Mouse (Mus musculus): ENCODE results near the gene Olfr498. TPM values are rescaled to one million over a fixed set of nuclear protein-coding genes. Genes with fewer than 3 reads are reported as not detected.

The Olfr498 gene
- polyA plus RNA-seq (2012; rRNA removed), result not detected in 2 replicates

DNA sequence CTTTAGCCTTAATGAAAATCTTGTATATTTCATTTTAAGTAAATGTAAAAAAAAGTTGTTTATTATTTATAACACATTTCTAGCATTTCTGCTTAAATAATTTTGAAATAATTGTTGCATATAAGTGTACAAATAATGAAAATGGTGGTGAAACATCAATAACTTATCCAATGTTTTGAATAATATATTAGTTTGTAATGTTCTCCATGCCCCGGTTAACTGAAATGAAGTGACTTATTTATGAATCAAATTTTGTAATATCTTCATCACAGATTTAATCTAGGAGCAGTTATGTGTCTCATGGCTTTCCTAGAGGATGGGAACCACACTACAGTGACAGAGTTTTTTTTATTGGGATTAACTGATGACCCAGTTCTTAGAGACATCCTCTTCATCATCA is at the start of gene Olfr498:
TSS of gene Olfr498 (plus strand) at position 301 of the 400 bp plus-strand sequence.

DNA sequence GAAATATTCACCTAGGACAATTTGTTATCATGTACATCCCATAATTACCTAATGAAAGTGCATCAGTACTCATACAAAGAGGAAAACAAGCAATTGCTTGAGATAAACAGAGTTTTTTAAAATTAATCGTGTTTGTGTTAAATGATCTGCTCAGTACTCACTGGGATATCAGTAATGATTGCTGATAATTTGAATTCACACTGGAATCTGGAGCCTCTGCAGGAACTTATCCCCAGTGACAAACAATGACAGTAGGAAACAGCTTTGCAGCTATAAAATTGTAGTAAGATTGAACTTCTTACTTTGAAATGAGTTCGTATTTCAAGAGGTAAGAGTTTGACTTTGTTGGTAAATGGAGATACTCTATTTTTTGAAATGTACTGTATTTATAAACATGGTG is 45.0 kb upstream of the Olfr498 start, which contains the start of gene Olfr497:
TSS of gene Olfr497 (plus strand) at position 301 of the 400 bp plus-strand sequence.

Other genes starting within 250 kb of the Olfr498 start
- not detected in 2 replicates for gene Olfr488, start 207.0 kb upstream of the Olfr498 start, polyA plus RNA-seq (2012; rRNA removed)
- not detected in 2 replicates for gene Olfr490, start 176.4 kb upstream of the Olfr498 start, polyA plus RNA-seq (2012; rRNA removed)
- gene Olfr491, start 151.9 kb upstream of the Olfr498 start, polyA plus RNA-seq (2012; rRNA removed), result not detected in 2 replicates
- gene Olfr492, start 141.7 kb upstream of the Olfr498 start, polyA plus RNA-seq (2012; rRNA removed), result not detected in 2 replicates
- gene Olfr493, start 118.3 kb upstream of the Olfr498 start, polyA plus RNA-seq (2012; rRNA removed), result not detected in 2 replicates
- not detected in 2 replicates for gene Olfr494, start 100.0 kb upstream of the Olfr498 start, polyA plus RNA-seq (2012; rRNA removed)
- gene Olfr495, start 72.2 kb upstream of the Olfr498 start, polyA plus RNA-seq (2012; rRNA removed), result not detected in 2 replicates
- gene Olfr497, start 44.9 kb upstream of the Olfr498 start, polyA plus RNA-seq (2012; rRNA removed), result not detected in 2 replicates
- not detected in 2 replicates for gene Olfr502, start 59.7 kb downstream of the Olfr498 start, polyA plus RNA-seq (2012; rRNA removed)
- not detected in 2 replicates for gene Olfr503, start 79.2 kb downstream of the Olfr498 start, polyA plus RNA-seq (2012; rRNA removed)
- not detected in 2 replicates for gene Olfr504, start 100.5 kb downstream of the Olfr498 start, polyA plus RNA-seq (2012; rRNA removed)
- not detected in 2 replicates for gene Olfr506, start 145.5 kb downstream of the Olfr498 start, polyA plus RNA-seq (2012; rRNA removed)
- not detected in 2 replicates for gene Olfr507, start 156.5 kb downstream of the Olfr498 start, polyA plus RNA-seq (2012; rRNA removed)
- not detected in 2 replicates for gene Olfr508, start 164.7 kb downstream of the Olfr498 start, polyA plus RNA-seq (2012; rRNA removed)
- not detected in 2 replicates for gene Olfr509, start 186.6 kb downstream of the Olfr498 start, polyA plus RNA-seq (2012; rRNA removed)
- not detected in 2 replicates for gene Olfr510, start 201.1 kb downstream of the Olfr498 start, polyA plus RNA-seq (2012; rRNA removed)
- not detected in 2 replicates for gene Olfr512, start 248.0 kb downstream of the Olfr498 start, polyA plus RNA-seq (2012; rRNA removed)